Mouse (Mus musculus): ENCODE measurements around the gene Mettl23. TPM values are rescaled to one million over a fixed set of nuclear protein-coding genes. Genes with fewer than 3 reads are reported as not detected.

Mettl23 gene
- total RNA-seq, 1 experiment: 34.4 TPM

- in situ Hi-C loops (cut with MboI; ENCODE audit: low sequenced_read_pairs in 2 of 2, unreplicated experiment in 2 of 2): loop anchor here (10.0 to 25.0 kb wide), 2 partner anchors 172 to 179 kb away; partner anchors contain the start of gene Rhbdf2 (in 1 of the 2)
- H3K36me3 ChIP-seq (ENCODE audit: control insufficient read depth, insufficient read depth, low read length, poor library complexity, severe bottlenecking): no peaks in the 10 kb centered on the region
- H3K9me3 ChIP-seq (ENCODE audit: control insufficient read depth, insufficient read depth, low read depth, low read length): no peaks in the 10 kb centered on the region
- TF ChIP-seq MAFK (IDR thresholded peaks at IDR 0.05; ENCODE audit: insufficient read depth, low read depth, low read length) (no peak), CHD2 (IDR thresholded peaks at IDR 0.05; ENCODE audit: low read depth, low read length) (no peak), ZNF384 (IDR thresholded peaks at IDR 0.05; ENCODE audit: low read depth, low read length) (no peak), ZC3H11A (IDR thresholded peaks at IDR 0.05; ENCODE audit: borderline replicate concordance, low read depth, low read length) (no peak), HCFC1 (IDR thresholded peaks at IDR 0.05; ENCODE audit: borderline replicate concordance, insufficient read depth, low read length) (no peak)
- no peak overlapping the region for H3K27ac ChIP-seq (ENCODE audit: insufficient read depth, low read depth, low read length, poor library complexity, severe bottlenecking)
- no peak overlapping the region for H3K4me3 ChIP-seq (ENCODE audit: insufficient read depth in 1 of 2, low read depth in 1 of 2, low read length in 2 of 2, poor library complexity in 1 of 2, severe bottlenecking in 1 of 2)
- H3K9ac ChIP-seq (ENCODE audit: insufficient read depth, low read depth, low read length, poor library complexity, severe bottlenecking): no peak overlapping the region
- H3K4me1 ChIP-seq (ENCODE audit: control insufficient read depth in 2 of 2, insufficient read depth in 2 of 2, low read length in 2 of 2, poor library complexity in 1 of 2): peaks cover 0 to 18% of the 10 kb centered on the region in 2 experiments; a peak in 2 of 4 replicates
- DNase-seq (ENCODE audit: low read depth, low spot score): no peak
Observed at GRCm38 (mm10) chr11:116816769-116817168, 26.3 kb upstream of the Mettl23 start.

GRCm38 (mm10) chr11:116817567-116817966, 25.5 kb upstream of the Mettl23 start:
- Histone ChIP-seq H3K9ac (ENCODE audit: insufficient read depth, low read depth, low read length, poor library complexity, severe bottlenecking) (no peak overlapping the region), H3K27ac (ENCODE audit: insufficient read depth, low read depth, low read length, poor library complexity, severe bottlenecking) (no peak overlapping the region), H3K36me3 (ENCODE audit: control insufficient read depth, insufficient read depth, low read length, poor library complexity, severe bottlenecking) (no peaks in the 10 kb centered on the region), H3K4me1 (ENCODE audit: control insufficient read depth in 2 of 2, insufficient read depth in 2 of 2, low read length in 2 of 2, poor library complexity in 1 of 2) (peaks cover 0 to 18% of the 10 kb centered on the region in 2 experiments; a peak in 2 of 4 replicates), H3K9me3 (ENCODE audit: control insufficient read depth, insufficient read depth, low read depth, low read length) (no peaks in the 10 kb centered on the region), H3K4me3 (ENCODE audit: insufficient read depth in 1 of 2, low read depth in 1 of 2, low read length in 2 of 2, poor library complexity in 1 of 2, severe bottlenecking in 1 of 2) (no peak overlapping the region)
- TF ChIP-seq HCFC1 (IDR thresholded peaks at IDR 0.05; ENCODE audit: borderline replicate concordance, insufficient read depth, low read length) (no peak), ZNF384 (IDR thresholded peaks at IDR 0.05; ENCODE audit: low read depth, low read length) (no peak), CHD2 (IDR thresholded peaks at IDR 0.05; ENCODE audit: low read depth, low read length) (no peak), MAFK (IDR thresholded peaks at IDR 0.05; ENCODE audit: insufficient read depth, low read depth, low read length) (no peak), ZC3H11A (IDR thresholded peaks at IDR 0.05; ENCODE audit: borderline replicate concordance, low read depth, low read length) (no peak)
- in situ Hi-C loops (cut with MboI; ENCODE audit: low sequenced_read_pairs in 2 of 2, unreplicated experiment in 2 of 2): loop anchor here (10.0 to 25.0 kb wide), 2 partner anchors 173 to 180 kb away; partner anchors contain the start of gene Rhbdf2 (in 1 of the 2)
- DNase-seq (ENCODE audit: low read depth, low spot score): no peak

- DNase-seq (ENCODE audit: low read depth, low spot score): no peak
- no peak overlapping the region for H3K9ac ChIP-seq (ENCODE audit: insufficient read depth, low read depth, low read length, poor library complexity, severe bottlenecking)
Observed at GRCm38 (mm10) chr11:116818722-116819121, 24.4 kb upstream of the Mettl23 start.

GRCm38 (mm10) chr11:116819932-116820593, 23.0 kb upstream of the Mettl23 start:
- no peak overlapping the region for H3K4me3 ChIP-seq (ENCODE audit: insufficient read depth in 1 of 2, low read depth in 1 of 2, low read length in 2 of 2, poor library complexity in 1 of 2, severe bottlenecking in 1 of 2)
- H3K9me3 ChIP-seq (ENCODE audit: control insufficient read depth, insufficient read depth, low read depth, low read length): no peaks in the 10 kb centered on the region
- no peak for TF ChIP-seq ZC3H11A (IDR thresholded peaks at IDR 0.05; ENCODE audit: borderline replicate concordance, low read depth, low read length)
- TF ChIP-seq HCFC1 (IDR thresholded peaks at IDR 0.05; ENCODE audit: borderline replicate concordance, insufficient read depth, low read length): no peak
- TF ChIP-seq MAFK (IDR thresholded peaks at IDR 0.05; ENCODE audit: insufficient read depth, low read depth, low read length): no peak
- TF ChIP-seq CHD2 (IDR thresholded peaks at IDR 0.05; ENCODE audit: low read depth, low read length): no peak
- TF ChIP-seq ZNF384 (IDR thresholded peaks at IDR 0.05; ENCODE audit: low read depth, low read length): no peak
- no peak overlapping the region for H3K27ac ChIP-seq (ENCODE audit: insufficient read depth, low read depth, low read length, poor library complexity, severe bottlenecking)
- H3K4me1 ChIP-seq (ENCODE audit: control insufficient read depth in 2 of 2, insufficient read depth in 2 of 2, low read length in 2 of 2, poor library complexity in 1 of 2): peaks cover 0 to 2% of the 10 kb centered on the region in 2 experiments; a peak in 1 of 4 replicates
- no peaks in the 10 kb centered on the region for H3K36me3 ChIP-seq (ENCODE audit: control insufficient read depth, insufficient read depth, low read length, poor library complexity, severe bottlenecking)
- no peak for DNase-seq (ENCODE audit: low read depth, low spot score)
- no peak overlapping the region for H3K9ac ChIP-seq (ENCODE audit: insufficient read depth, low read depth, low read length, poor library complexity, severe bottlenecking)
- in situ Hi-C loops (cut with MboI; ENCODE audit: low sequenced_read_pairs in 2 of 2, unreplicated experiment in 2 of 2): loop anchor here (10.0 to 25.0 kb wide), 2 partner anchors 175 to 183 kb away; partner anchors contain the start of gene Rhbdf2 (in 1 of the 2)

More at GRCm38 (mm10) chr11:116818722-116819121, 24.4 kb upstream of the Mettl23 start:
- in situ Hi-C loops (cut with MboI; ENCODE audit: low sequenced_read_pairs in 2 of 2, unreplicated experiment in 2 of 2): loop anchor here (10.0 to 25.0 kb wide), 2 partner anchors 174 to 181 kb away; partner anchors contain the start of gene Rhbdf2 (in 1 of the 2)
- no peaks in the 10 kb centered on the region for H3K9me3 ChIP-seq (ENCODE audit: control insufficient read depth, insufficient read depth, low read depth, low read length)
- H3K36me3 ChIP-seq (ENCODE audit: control insufficient read depth, insufficient read depth, low read length, poor library complexity, severe bottlenecking): no peaks in the 10 kb centered on the region
- no peak overlapping the region for H3K27ac ChIP-seq (ENCODE audit: insufficient read depth, low read depth, low read length, poor library complexity, severe bottlenecking)
- peaks cover 0 to 9% of the 10 kb centered on the region in 2 experiments; a peak in 2 of 4 replicates for H3K4me1 ChIP-seq (ENCODE audit: control insufficient read depth in 2 of 2, insufficient read depth in 2 of 2, low read length in 2 of 2, poor library complexity in 1 of 2)
- no peak for TF ChIP-seq MAFK (IDR thresholded peaks at IDR 0.05; ENCODE audit: insufficient read depth, low read depth, low read length)
- no peak for TF ChIP-seq CHD2 (IDR thresholded peaks at IDR 0.05; ENCODE audit: low read depth, low read length)
- TF ChIP-seq ZC3H11A (IDR thresholded peaks at IDR 0.05; ENCODE audit: borderline replicate concordance, low read depth, low read length): no peak
- TF ChIP-seq ZNF384 (IDR thresholded peaks at IDR 0.05; ENCODE audit: low read depth, low read length): no peak
- no peak for TF ChIP-seq HCFC1 (IDR thresholded peaks at IDR 0.05; ENCODE audit: borderline replicate concordance, insufficient read depth, low read length)
- no peak overlapping the region for H3K4me3 ChIP-seq (ENCODE audit: insufficient read depth in 1 of 2, low read depth in 1 of 2, low read length in 2 of 2, poor library complexity in 1 of 2, severe bottlenecking in 1 of 2)

Measured in ES-E14 (cell line).